23 mouse cellular contexts compared by ENCODE assay signal in genomic region chr11:51812022-51812546, GRCm38 (mm10).
"Had no signal": no experiment of that assay in that cellular context is flagged by ENCODE, and none has a peak within 500 bp of the region (broad histone marks: within the 10 kb centered on the region; RNA-seq: fewer than 3 reads in every experiment).

No protein-coding gene starts in this region.

- H3K27ac ChIP-seq: heart, adult 2 months; heart, embryonic 13.5 days; heart, embryonic 15.5 days; hindbrain, embryonic 12.5 days; hindbrain, embryonic 14.5 days; intestine, embryonic 15.5 days; layer of hippocampus, adult 2 months; left cerebral cortex, adult 2 months; limb, embryonic 13.5 days; limb, embryonic 15.5 days; liver, embryonic 13.5 days; liver, embryonic 15.5 days had no signal

- H3K4me1 ChIP-seq: heart, embryonic 13.5 days; heart, embryonic 15.5 days; hindbrain, embryonic 12.5 days; intestine, embryonic 15.5 days had no signal

- DNase-seq: gastrocnemius, postnatal 14 days; gastrocnemius, postnatal 36 days; heart, adult 11 months; heart, adult 2 months; heart, postnatal 14 days; heart, postnatal 36 days; kidney, adult 18-20 months; kidney, adult 8-10 months; kidney, postnatal 10 days; kidney, postnatal 25 days; kidney, postnatal 4 days; liver, embryonic 13.5 days; liver, postnatal 0 days had no signal

- H3K36me3 ChIP-seq: hindbrain, embryonic 12.5 days had no signal

- H3K9me3 ChIP-seq: heart, embryonic 13.5 days; heart, embryonic 15.5 days; hindbrain, embryonic 12.5 days; intestine, embryonic 15.5 days; limb, embryonic 13.5 days; limb, embryonic 15.5 days; liver, embryonic 13.5 days; liver, embryonic 15.5 days had no signal

- H3K4me3 ChIP-seq: heart, adult 2 months; heart, embryonic 13.5 days; heart, embryonic 15.5 days; hindbrain, embryonic 12.5 days; intestine, embryonic 15.5 days; layer of hippocampus, adult 2 months; left cerebral cortex, adult 2 months; limb, embryonic 13.5 days; limb, embryonic 15.5 days; liver, embryonic 13.5 days; liver, embryonic 15.5 days had no signal

- H3K27me3 ChIP-seq: heart, embryonic 13.5 days; heart, embryonic 15.5 days; hindbrain, embryonic 12.5 days; intestine, embryonic 15.5 days; limb, embryonic 13.5 days; limb, embryonic 15.5 days; liver, embryonic 13.5 days; liver, embryonic 15.5 days had no signal
